Mouse (Mus musculus) cerebellum, adult 9-11 months (tissue): ENCODE data around the gene Tasp1.
"Not testable (repeated sequence)": the region's sequence is repeated elsewhere in the genome, so short reads cannot be mapped to it uniquely, and the experiment has no call there.

Experiments used
- DNase-seq: peaks from one replicate; pipeline ENCODE4 v3.0.0; 2022

The Tasp1 gene

GRCm38 (mm10) chr2:140051607-140052126 is 14.9 kb downstream of the Tasp1 start:
- no peak for DNase-seq

- DNase-seq: no peak
These were observed 24.0 kb downstream of the Tasp1 start for GRCm38 (mm10) chr2:140042522-140043131.

GRCm38 (mm10) chr2:140042081-140042480 is 24.5 kb downstream of the Tasp1 start:
- no peak for DNase-seq

- no peak for DNase-seq
These were observed 29.1 kb downstream of the Tasp1 start for GRCm38 (mm10) chr2:140037459-140037858.

GRCm38 (mm10) chr2:140036854-140037253 is 29.8 kb downstream of the Tasp1 start:
- no peak for DNase-seq

- DNase-seq: no peak
These were observed 41.7 kb downstream of the Tasp1 start for GRCm38 (mm10) chr2:140024937-140025336.

- no peak for DNase-seq
These were observed 59.2 kb downstream of the Tasp1 start for GRCm38 (mm10) chr2:140007406-140007805.

GRCm38 (mm10) chr2:139998170-139998569 is 68.4 kb downstream of the Tasp1 start:
- DNase-seq: no peak

- not testable (repeated sequence) for DNase-seq
These were observed 76.7 kb downstream of the Tasp1 start for GRCm38 (mm10) chr2:139989907-139990306.

- DNase-seq: no peak
These were observed 99.2 kb downstream of the Tasp1 start for GRCm38 (mm10) chr2:139967451-139967850.

- DNase-seq: no peak
These were observed 100.3 kb downstream of the Tasp1 start for GRCm38 (mm10) chr2:139966288-139966687.

- DNase-seq: no peak
These were observed 117.8 kb downstream of the Tasp1 start for GRCm38 (mm10) chr2:139948843-139949242.

GRCm38 (mm10) chr2:139937581-139937980 is 129.0 kb downstream of the Tasp1 start:
- DNase-seq: no peak

GRCm38 (mm10) chr2:139934577-139934976 is 132.0 kb downstream of the Tasp1 start:
- no peak for DNase-seq

- DNase-seq: no peak
These were observed 132.5 kb downstream of the Tasp1 start for GRCm38 (mm10) chr2:139934033-139934572.

- DNase-seq: no peak
These were observed 134.4 kb downstream of the Tasp1 start for GRCm38 (mm10) chr2:139932211-139932610.

- DNase-seq: no peak
These were observed 141.7 kb downstream of the Tasp1 start for GRCm38 (mm10) chr2:139924937-139925336.

GRCm38 (mm10) chr2:139921395-139921794 is 145.2 kb downstream of the Tasp1 start:
- not testable (repeated sequence) for DNase-seq

- no peak for DNase-seq
These were observed 146.8 kb downstream of the Tasp1 start for GRCm38 (mm10) chr2:139919757-139920156.

GRCm38 (mm10) chr2:139906441-139907157 is 160.0 kb downstream of the Tasp1 start:
- no peak for DNase-seq

- no peak for DNase-seq
These were observed 175.1 kb downstream of the Tasp1 start for GRCm38 (mm10) chr2:139891405-139892089.

GRCm38 (mm10) chr2:139884264-139884637 is 182.4 kb downstream of the Tasp1 start:
- no peak for DNase-seq

- peak; percentile 31 for DNase-seq
These were observed 182.9 kb downstream of the Tasp1 start for GRCm38 (mm10) chr2:139883581-139884263.
